Mouse (Mus musculus) ES-E14 (cell line): ENCODE measurements around the gene Spaca1.

Experiments
- CHD2 ChIP-seq: IDR thresholded peaks from 2 replicates; pipeline ENCODE4 v1.6.1; 2014; ENCODE audit warnings: mild to moderate bottlenecking, low read depth, low read length, inconsistent platforms
- HCFC1 ChIP-seq: IDR thresholded peaks from 2 replicates; pipeline ENCODE4 v1.6.1; 2012; ENCODE audit warnings: low read length, inconsistent platforms, borderline replicate concordance; ENCODE audit not compliant: insufficient read depth
- MAFK ChIP-seq: IDR thresholded peaks from 2 replicates; pipeline ENCODE4 v1.6.1; 2014; ENCODE audit warnings: mild to moderate bottlenecking, low read depth, low read length, inconsistent platforms; ENCODE audit not compliant: insufficient read depth

DNA sequence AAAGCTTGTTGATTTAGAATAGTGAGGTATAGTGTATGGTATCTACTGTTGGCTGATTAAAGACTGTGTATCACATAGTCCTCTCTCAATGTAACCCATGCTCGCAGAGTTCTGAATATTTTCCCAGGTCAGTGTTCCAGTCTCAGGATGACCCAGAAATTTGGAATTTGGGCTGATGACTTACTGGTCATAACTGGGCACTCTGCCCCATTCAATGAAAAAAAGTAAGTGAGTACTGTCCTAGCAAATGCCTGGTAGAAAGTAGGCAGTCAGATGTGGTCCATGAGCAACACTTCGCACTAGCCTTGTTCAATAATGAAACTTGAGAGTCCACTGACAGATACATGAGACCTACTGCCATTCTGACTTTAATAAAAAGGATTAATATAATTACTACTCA is 23.2 kb downstream of the Spaca1 start:
- no peak for TF ChIP-seq MAFK
- TF ChIP-seq CHD2, result no peak
- no peak for TF ChIP-seq HCFC1
